Mouse (Mus musculus): ENCODE results near the gene Exosc10. TPM values are rescaled to one million over a fixed set of nuclear protein-coding genes. Genes with fewer than 3 reads are reported as not detected.

Gene Exosc10
- polyA plus RNA-seq, 1 experiment from 2014 or later = 97.6 TPM

DNA sequence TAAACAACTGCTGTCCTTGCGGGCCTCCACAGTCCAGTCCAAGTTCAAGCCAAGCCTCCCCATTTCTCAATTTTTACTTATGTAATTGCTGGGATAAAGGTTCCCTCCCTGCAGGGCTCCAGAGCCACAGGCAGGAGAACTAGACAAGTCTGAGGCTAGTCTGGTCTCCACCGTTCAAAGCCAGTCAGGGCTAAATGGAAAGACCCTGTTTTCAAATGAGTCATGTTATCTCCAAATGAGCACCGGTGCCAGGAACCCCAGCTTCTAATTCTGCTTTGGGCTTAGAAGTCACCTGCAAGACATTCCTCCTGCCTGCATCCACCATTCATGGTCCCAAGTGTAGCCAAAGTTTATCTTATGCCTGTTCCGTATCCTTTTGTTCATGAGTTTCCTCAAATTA lies 43.6 kb downstream of the Exosc10 start:
- H3K9ac ChIP-seq = no peak overlapping the region
- no peak overlapping the region for H3K27ac ChIP-seq
- WGBS = 86% methylated on average over 4 of the region's 4 CpGs
- no peaks in the 10 kb centered on the region for H3K4me1 ChIP-seq
- H3K36me3 ChIP-seq = peaks cover 16% of the 10 kb centered on the region
- H3K27me3 ChIP-seq = no peaks in the 10 kb centered on the region
- no peak for ATAC-seq (ENCODE audit: low FRiP score)
- H3K4me3 ChIP-seq = no peak overlapping the region
- H3K9me3 ChIP-seq (replicated peaks) = no peaks in the 10 kb centered on the region
- no peak overlapping the region for H3K4me2 ChIP-seq (replicated peaks)

DNA sequence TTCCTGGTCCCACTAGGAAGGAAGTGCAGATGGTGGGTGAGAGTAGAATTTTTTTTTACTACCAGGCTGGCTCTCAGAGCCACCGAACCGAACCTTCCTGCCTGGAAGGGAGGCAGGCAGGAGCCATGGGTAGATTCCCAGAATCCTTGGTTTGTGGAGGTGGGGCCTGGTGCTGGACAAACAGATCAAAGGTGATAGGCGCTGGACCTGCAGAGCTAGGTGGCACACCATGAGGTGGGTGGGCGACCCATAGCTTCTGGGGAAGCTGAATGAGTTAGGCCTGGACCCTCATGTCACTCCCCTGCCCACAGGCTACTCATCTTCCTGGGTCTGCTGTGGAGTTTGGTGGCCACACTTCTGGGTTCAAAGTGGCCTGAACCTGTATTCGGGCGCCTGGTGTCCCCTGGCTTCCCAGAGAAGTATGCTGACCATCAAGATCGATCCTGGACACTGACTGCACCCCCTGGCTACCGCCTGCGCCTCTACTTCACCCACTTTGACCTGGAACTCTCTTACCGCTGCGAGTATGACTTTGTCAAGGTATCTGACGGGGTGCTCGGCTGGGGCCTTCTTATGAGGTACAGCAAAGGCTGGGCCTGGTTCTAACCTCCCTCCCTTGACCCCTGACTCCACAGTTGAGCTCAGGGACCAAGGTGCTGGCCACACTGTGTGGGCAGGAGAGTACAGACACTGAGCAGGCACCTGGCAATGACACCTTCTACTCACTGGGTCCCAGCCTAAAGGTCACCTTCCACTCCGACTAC lies 44.3 kb downstream of the Exosc10 start, which contains the start of gene Masp2:
Masp2 (plus strand) TSS at position 198 of the 764 bp plus-strand sequence.
- 93% methylated on average over 14 of the region's 14 CpGs for WGBS
- Histone ChIP-seq H3K27me3 (no peaks in the 10 kb centered on the region), H3K4me3 (no peak within 1 kb of the TSS), H3K4me2 (replicated peaks) (no peak within 1 kb of the TSS), H3K4me1 (no peaks in the 10 kb centered on the region), H3K27ac (no peak within 1 kb of the TSS), H3K9me3 (replicated peaks) (no peaks in the 10 kb centered on the region), H3K9ac (no peak within 1 kb of the TSS), H3K36me3 (peaks cover 17% of the 10 kb centered on the region)
- no peak for ATAC-seq (ENCODE audit: low FRiP score)

DNA sequence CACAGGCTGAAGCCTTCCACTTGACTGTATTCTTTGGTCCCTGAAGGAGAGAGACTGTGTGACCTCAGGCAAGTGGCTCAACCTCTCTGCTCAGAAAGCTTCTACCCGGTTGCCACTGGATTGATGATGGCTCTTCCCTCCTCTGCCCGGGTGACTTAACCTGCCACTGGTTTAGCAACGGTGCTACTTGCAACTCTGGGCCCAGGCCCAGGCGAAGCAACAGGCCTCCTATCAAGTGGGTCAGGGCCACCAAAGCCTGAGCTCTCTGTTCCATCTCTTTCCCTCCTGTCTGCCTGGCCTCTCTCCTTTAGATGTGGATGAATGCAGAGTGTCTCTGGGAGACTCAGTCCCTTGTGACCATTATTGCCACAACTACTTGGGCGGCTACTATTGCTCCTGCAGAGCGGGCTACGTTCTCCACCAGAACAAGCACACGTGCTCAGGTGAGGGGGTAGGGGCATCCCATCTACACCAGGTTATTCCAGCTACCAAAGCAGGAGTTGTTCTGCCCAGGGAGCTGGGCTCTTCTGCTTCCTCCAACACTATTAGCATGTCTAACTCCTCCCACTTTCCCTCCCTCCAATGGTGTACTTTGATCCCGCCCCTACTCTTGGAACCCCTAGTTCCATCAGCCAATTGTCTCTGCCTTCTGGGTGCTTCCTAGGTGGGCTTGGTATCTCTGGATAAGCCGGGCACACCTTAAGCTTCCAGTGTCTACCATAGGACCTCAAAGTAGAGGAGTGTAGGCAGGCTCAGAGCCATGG lies 45.3 kb downstream of the Exosc10 start:
- Histone ChIP-seq H3K27me3 (no peaks in the 10 kb centered on the region), H3K9ac (no peak overlapping the region), H3K4me3 (no peak overlapping the region), H3K9me3 (replicated peaks) (no peaks in the 10 kb centered on the region), H3K4me2 (replicated peaks) (no peak overlapping the region), H3K36me3 (peaks cover 11% of the 10 kb centered on the region), H3K27ac (no peak overlapping the region), H3K4me1 (no peaks in the 10 kb centered on the region)
- WGBS = 63% methylated on average over 10 of the region's 10 CpGs
- ATAC-seq (ENCODE audit: low FRiP score) = no peak

DNA sequence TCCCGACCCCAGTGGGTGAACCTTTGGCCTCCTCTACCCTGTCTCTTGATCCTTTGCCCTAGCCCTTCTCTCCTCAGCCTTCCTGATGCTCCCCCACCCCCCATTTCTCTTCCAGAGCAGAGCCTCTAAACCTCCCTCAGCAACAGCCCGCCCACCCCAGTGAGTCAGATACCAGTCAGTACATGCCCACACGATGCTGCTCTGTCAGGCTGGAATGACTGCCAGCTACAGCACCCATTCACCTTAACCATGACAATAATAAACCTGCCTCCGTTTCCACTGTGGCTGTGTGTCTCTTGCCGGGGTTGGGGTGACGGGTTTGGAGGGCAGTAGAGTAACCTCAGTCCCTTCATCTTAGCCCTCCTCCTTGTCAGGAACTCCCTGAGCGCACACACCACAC lies 45.9 kb downstream of the Exosc10 start:
- no peak for ATAC-seq (ENCODE audit: low FRiP score)
- no peak overlapping the region for H3K27ac ChIP-seq
- peaks cover 7% of the 10 kb centered on the region; the same call in 1 of the 2 replicates for H3K36me3 ChIP-seq
- no peaks in the 10 kb centered on the region for H3K4me1 ChIP-seq
- 73% methylated on average over 7 of the region's 7 CpGs for WGBS
- H3K4me3 ChIP-seq = no peak overlapping the region
- H3K27me3 ChIP-seq = no peaks in the 10 kb centered on the region
- H3K4me2 ChIP-seq (replicated peaks) = no peak overlapping the region
- no peak overlapping the region for H3K9ac ChIP-seq
- H3K9me3 ChIP-seq (replicated peaks) = no peaks in the 10 kb centered on the region

DNA sequence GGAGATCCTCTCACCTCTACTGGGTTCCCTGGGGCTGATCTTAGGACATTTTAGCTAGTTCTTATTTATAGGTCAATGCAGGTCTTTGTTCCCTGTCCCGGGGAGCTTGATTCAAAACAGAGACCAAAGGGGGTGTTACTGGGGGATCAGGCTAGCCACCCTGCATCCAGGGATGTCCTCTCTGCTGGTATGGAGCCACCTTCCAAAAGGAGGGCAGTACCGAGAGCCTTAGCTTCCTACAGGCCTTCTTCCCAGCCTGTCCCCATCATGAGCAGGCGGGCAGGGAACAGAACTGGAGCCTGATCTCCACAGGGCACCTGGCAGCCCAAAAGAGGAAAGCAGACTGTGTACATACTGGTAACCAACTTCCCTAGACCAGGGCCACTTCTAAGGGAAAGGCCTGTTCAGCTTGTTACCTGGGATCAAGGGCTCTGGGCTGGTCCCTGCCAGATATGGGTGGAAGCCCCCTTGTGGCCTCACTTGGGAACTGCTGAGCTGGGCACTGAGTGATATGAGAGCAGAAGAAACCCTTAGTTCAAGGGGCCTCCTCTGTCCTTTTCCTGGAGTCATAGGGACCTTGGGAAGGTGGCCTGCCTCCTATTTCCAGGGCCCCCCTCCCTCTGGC lies 46.4 kb downstream of the Exosc10 start:
- peaks cover 7% of the 10 kb centered on the region; the same call in 1 of the 2 replicates for H3K36me3 ChIP-seq
- no peak overlapping the region for H3K9ac ChIP-seq
- no peak overlapping the region for H3K4me2 ChIP-seq (replicated peaks)
- H3K4me1 ChIP-seq = no peaks in the 10 kb centered on the region
- no peaks in the 10 kb centered on the region for H3K9me3 ChIP-seq (replicated peaks)
- H3K27me3 ChIP-seq = no peaks in the 10 kb centered on the region
- no peak overlapping the region for H3K27ac ChIP-seq
- ATAC-seq (ENCODE audit: low FRiP score) = no peak
- no peak overlapping the region for H3K4me3 ChIP-seq
- 96% methylated on average over 3 of the region's 3 CpGs for WGBS

DNA sequence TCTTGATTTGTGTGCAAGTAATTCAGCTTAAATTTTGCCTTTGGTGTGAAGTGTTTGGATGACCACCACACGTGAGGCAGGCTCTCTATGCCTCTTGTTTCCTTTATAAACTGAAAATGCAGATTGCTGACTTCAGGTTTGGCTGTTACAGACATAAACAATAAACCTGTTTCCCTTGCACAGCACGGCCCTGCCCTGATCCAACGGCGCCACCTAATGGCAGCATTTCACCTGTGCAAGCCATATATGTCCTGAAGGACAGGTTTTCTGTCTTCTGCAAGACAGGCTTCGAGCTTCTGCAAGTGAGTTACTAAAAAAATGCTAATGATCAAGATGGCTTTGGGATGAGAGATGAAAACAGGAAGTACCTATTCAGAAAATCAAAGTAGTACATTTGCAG lies 49.5 kb downstream of the Exosc10 start:
- ATAC-seq (ENCODE audit: low FRiP score) = no peak
- Histone ChIP-seq H3K27me3 (no peaks in the 10 kb centered on the region), H3K36me3 (peaks cover 22% of the 10 kb centered on the region; the same call in 1 of the 2 replicates), H3K27ac (no peak overlapping the region), H3K9me3 (replicated peaks) (no peaks in the 10 kb centered on the region), H3K4me2 (replicated peaks) (no peak overlapping the region), H3K4me3 (no peak overlapping the region), H3K9ac (no peak overlapping the region), H3K4me1 (no peaks in the 10 kb centered on the region)
- 28% methylated on average over 5 of the region's 5 CpGs for WGBS

DNA sequence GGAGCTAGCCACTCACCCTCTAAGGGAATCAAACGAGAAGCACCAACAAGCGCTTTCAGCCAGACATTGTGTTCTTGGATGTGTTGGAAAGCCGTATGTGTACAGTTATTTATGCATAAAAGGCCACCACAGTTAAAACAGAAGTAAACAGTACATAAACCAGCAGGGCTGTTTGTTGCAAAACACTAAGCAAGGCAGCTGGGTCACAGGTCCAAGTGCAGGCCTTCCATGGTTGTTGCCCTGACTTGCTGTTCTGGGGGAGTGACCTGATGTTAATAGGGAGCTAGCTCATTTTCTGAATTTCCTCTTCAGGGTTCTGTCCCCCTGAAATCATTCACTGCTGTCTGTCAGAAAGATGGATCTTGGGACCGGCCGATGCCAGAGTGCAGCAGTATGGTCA lies 51.6 kb downstream of the Exosc10 start:
- Histone ChIP-seq H3K4me1 (peaks cover 4% of the 10 kb centered on the region; the same call in 1 of the 2 replicates), H3K27me3 (no peaks in the 10 kb centered on the region), H3K36me3 (peaks cover 39% of the 10 kb centered on the region), H3K27ac (no peak overlapping the region), H3K9ac (no peak overlapping the region), H3K4me3 (no peak overlapping the region), H3K9me3 (replicated peaks) (no peaks in the 10 kb centered on the region), H3K4me2 (replicated peaks) (no peak overlapping the region)
- ATAC-seq (ENCODE audit: low FRiP score) = no peak
- WGBS = 87% methylated on average over 5 of the region's 5 CpGs

DNA sequence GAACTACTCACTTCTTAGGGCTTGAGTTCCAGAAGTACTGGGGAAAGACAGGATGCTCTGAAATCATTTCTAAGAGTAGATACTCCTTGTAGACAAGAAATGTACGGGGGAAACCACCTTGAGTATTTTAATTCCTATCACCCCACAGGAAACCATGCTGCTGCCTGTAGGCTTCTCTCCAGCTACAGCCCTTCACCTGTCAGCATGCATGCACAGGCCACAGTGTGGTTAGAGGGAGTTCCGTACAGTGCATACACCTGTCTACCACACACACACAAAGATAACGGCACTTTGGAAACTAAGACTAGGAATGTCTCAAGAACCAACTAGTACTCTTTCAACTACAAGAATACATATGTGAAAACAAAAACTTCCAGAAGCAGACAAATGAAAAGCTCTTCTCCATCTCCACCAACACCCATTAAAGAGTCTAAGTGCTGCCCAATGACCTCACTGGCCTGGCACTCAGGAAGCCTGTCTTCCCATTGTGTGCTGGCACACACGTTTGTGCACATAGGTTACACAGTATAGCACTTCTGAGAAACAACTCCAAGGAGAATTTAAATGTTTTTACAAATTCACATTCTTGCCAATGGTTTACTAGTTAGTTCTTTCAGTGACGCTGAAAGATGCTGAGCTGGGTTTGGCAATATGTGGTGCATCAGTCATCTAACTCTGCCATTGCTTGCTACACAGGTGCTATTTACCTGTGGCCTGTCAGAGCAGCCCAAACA lies 52.6 kb downstream of the Exosc10 start:
- H3K27ac ChIP-seq = no peak overlapping the region

DNA sequence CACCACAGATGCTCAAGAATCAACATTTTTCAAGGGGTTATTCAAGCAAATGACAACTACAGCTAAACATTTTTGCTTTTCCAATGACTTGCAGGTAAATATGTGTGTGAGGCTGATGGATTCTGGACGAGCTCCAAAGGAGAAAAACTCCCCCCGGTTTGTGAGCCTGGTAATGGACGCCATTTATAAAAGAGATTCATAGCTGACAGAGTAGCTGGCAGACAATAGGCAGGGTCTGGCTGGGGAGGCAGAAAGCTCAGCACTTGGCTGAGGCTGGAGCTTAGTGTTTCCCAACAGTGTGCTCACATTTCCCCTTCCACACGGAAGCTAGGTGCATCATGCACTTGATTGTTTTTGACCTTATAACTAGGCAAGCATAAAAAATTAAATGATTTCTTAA lies 54.3 kb downstream of the Exosc10 start:
- Histone ChIP-seq H3K9me3 (replicated peaks) (no peaks in the 10 kb centered on the region), H3K4me2 (replicated peaks) (no peak overlapping the region), H3K27me3 (no peaks in the 10 kb centered on the region), H3K36me3 (peaks cover 52% of the 10 kb centered on the region), H3K4me1 (peaks cover 4% of the 10 kb centered on the region; the same call in 1 of the 2 replicates), H3K27ac (no peak overlapping the region), H3K9ac (no peak overlapping the region), H3K4me3 (no peak overlapping the region)
- ATAC-seq (ENCODE audit: low FRiP score) = no peak
- 56% methylated on average over 4 of the region's 4 CpGs for WGBS

More for the DNA sequence above, 52.6 kb downstream of the Exosc10 start:
- Histone ChIP-seq H3K36me3 (peaks cover 48% of the 10 kb centered on the region), H3K4me3 (no peak overlapping the region), H3K4me1 (peaks cover 4% of the 10 kb centered on the region; the same call in 1 of the 2 replicates), H3K27me3 (no peaks in the 10 kb centered on the region), H3K9ac (no peak overlapping the region), H3K9me3 (replicated peaks) (no peaks in the 10 kb centered on the region), H3K4me2 (replicated peaks) (no peak overlapping the region)
- ATAC-seq (ENCODE audit: low FRiP score) = no peak
- 75% methylated on average over 5 of the region's 5 CpGs for WGBS

DNA sequence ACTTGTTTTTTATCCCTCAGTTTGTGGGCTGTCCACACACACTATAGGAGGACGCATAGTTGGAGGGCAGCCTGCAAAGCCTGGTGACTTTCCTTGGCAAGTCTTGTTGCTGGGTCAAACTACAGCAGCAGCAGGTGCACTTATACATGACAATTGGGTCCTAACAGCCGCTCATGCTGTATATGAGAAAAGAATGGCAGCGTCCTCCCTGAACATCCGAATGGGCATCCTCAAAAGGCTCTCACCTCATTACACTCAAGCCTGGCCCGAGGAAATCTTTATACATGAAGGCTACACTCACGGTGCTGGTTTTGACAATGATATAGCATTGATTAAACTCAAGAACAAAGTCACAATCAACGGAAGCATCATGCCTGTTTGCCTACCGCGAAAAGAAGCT lies 55.5 kb downstream of the Exosc10 start:
- H3K4me1 ChIP-seq = peaks cover 4% of the 10 kb centered on the region; the same call in 1 of the 2 replicates
- H3K27me3 ChIP-seq = no peaks in the 10 kb centered on the region
- no peak for ATAC-seq (ENCODE audit: low FRiP score)
- H3K9me3 ChIP-seq (replicated peaks) = no peaks in the 10 kb centered on the region
- peaks cover 59% of the 10 kb centered on the region for H3K36me3 ChIP-seq
- no peak overlapping the region for H3K9ac ChIP-seq
- no peak overlapping the region for H3K4me3 ChIP-seq
- WGBS = 59% methylated on average over 9 of the region's 9 CpGs
- peak overlapping the region; percentile 26; the same call in 1 of the 2 replicates for H3K27ac ChIP-seq
- no peak overlapping the region for H3K4me2 ChIP-seq (replicated peaks)

DNA sequence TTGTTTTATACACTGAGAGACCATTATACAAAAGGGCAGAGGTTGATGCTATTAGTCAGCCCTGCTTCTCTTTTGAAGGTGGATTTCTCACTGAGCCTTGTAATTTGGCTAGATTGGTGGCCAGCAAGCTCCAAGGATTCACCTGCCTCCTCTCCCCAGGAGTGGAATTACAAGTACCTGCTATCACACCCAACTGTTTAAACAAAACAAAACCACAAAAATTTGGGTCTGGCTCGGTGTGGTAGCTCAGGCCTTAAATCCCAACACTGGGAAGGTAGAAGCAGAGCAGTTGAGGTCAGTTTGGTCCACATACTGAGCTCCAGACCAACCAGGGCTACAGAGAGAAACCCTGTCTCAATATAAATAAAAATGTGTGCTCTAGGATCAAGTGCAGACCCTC lies 61.6 kb downstream of the Exosc10 start:
- ATAC-seq (ENCODE audit: low FRiP score) = no peak
- Histone ChIP-seq H3K27ac (no peak overlapping the region), H3K9me3 (replicated peaks) (no peaks in the 10 kb centered on the region), H3K27me3 (no peaks in the 10 kb centered on the region), H3K4me2 (replicated peaks) (no peak overlapping the region), H3K4me1 (peaks cover 15% of the 10 kb centered on the region), H3K4me3 (no peak overlapping the region), H3K9ac (no peak overlapping the region), H3K36me3 (peaks cover 85% of the 10 kb centered on the region)
- 85% methylated on average over 1 of the region's 1 CpGs for WGBS

DNA sequence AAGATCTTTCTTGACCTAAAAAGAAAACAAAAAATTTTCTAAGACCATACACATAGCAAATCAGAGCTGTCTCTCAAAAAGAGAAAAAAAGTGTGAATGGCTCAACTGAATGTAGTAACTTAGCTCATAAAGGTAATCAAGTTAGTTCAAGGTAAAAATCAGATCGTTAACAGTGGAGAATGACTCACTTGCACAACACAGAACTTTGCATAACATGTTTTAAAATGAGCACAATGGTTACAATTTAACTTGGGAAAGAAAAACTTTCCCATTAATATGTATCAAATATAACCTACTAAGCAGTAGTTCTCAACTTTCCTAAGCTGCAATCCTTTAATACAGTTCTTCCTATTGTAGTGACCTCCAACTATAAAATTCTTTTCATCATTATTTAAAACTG lies 62.5 kb downstream of the Exosc10 start:
- no peaks in the 10 kb centered on the region for H3K27me3 ChIP-seq
- 98% methylated on average over 1 of the region's 1 CpGs for WGBS
- no peak overlapping the region for H3K27ac ChIP-seq
- no peaks in the 10 kb centered on the region for H3K9me3 ChIP-seq (replicated peaks)
- no peak for ATAC-seq (ENCODE audit: low FRiP score)
- H3K4me2 ChIP-seq (replicated peaks) = no peak overlapping the region
- peaks cover 19% of the 10 kb centered on the region for H3K4me1 ChIP-seq
- H3K4me3 ChIP-seq = no peak overlapping the region
- H3K36me3 ChIP-seq = peaks cover 80% of the 10 kb centered on the region
- H3K9ac ChIP-seq = no peak overlapping the region

Measured in hindbrain, embryonic 12.5 days (tissue).